Mouse (Mus musculus) layer of hippocampus, adult 9-10 months (tissue): ENCODE measurements around the gene Shmt2.

Source experiments
- DNase-seq: peaks from one replicate; pipeline ENCODE4 v3.0.0; 2022; ENCODE audit warnings: low spot score

Shmt2 gene

GRCm38 (mm10) chr10:127476541-127476940 lies 45.7 kb downstream of the Shmt2 start:
- no peak for DNase-seq

- no peak for DNase-seq
Measured at GRCm38 (mm10) chr10:127475175-127475574, 47.1 kb downstream of the Shmt2 start.

- DNase-seq: no peak
Measured at GRCm38 (mm10) chr10:127472722-127473121, 49.5 kb downstream of the Shmt2 start.

GRCm38 (mm10) chr10:127471281-127471988 lies 50.8 kb downstream of the Shmt2 start:
- no peak for DNase-seq
